Mouse (Mus musculus): ENCODE data around the gene Dlk2. TPM values are rescaled to one million over a fixed set of nuclear protein-coding genes. Genes with fewer than 3 reads are reported as not detected.

Dlk2 gene
- not detected for polyA plus RNA-seq (2017; shearing (Covaris generic))

GRCm38 (mm10) chr17:46297364-46298219 is at the start of gene Dlk2:
TSS of gene Dlk2 (plus strand) at chr17:46297421.

GRCm38 (mm10) chr17:46247512-46248188 is 49.6 kb upstream of the Dlk2 start, which contains the start of the genes Polr1c and Yipf3:
TSS of gene Polr1c (minus strand) at chr17:46248054.
TSS of gene Yipf3 (plus strand) at chr17:46248080.

GRCm38 (mm10) chr17:46253452-46254084 is 43.7 kb upstream of the Dlk2 start, which contains the start of gene Lrrc73:
TSS of gene Lrrc73 (plus strand) at chr17:46253531.

GRCm38 (mm10) chr17:46282483-46283123 is 14.6 kb upstream of the Dlk2 start, which contains the start of gene Tjap1:
TSS of gene Tjap1 (minus strand) at chr17:46283026.

GRCm38 (mm10) chr17:46327906-46328534 is 30.8 kb downstream of the Dlk2 start, which contains the start of gene Abcc10:
TSS of gene Abcc10 (minus strand) at chr17:46328352.

Other genes starting within 250 kb of the Dlk2 start
- 93.8 TPM for gene Mrps18a, start 186.4 kb upstream of the Dlk2 start, polyA plus RNA-seq (2017; shearing (Covaris generic))
- gene Rsph9, start 153.2 kb upstream of the Dlk2 start, polyA plus RNA-seq (2017; shearing (Covaris generic)) = 1.3 TPM
- gene Mad2l1bp, start 143.9 kb upstream of the Dlk2 start, polyA plus RNA-seq (2017; shearing (Covaris generic)) = 46.1 TPM
- 81.2 TPM for gene Gtpbp2, start 136.4 kb upstream of the Dlk2 start, polyA plus RNA-seq (2017; shearing (Covaris generic))
- gene Polh, start 94.8 kb upstream of the Dlk2 start, polyA plus RNA-seq (2017; shearing (Covaris generic)) = 5.2 TPM
- gene Xpo5, start 94.6 kb upstream of the Dlk2 start, polyA plus RNA-seq (2017; shearing (Covaris generic)) = 36.5 TPM
- 54.0 TPM for gene Polr1c, start 49.4 kb upstream of the Dlk2 start, polyA plus RNA-seq (2017; shearing (Covaris generic))
- 179 TPM for gene Yipf3, start 49.3 kb upstream of the Dlk2 start, polyA plus RNA-seq (2017; shearing (Covaris generic))
- gene Lrrc73, start 43.9 kb upstream of the Dlk2 start, polyA plus RNA-seq (2017; shearing (Covaris generic)) = not detected
- gene Tjap1, start 14.4 kb upstream of the Dlk2 start, polyA plus RNA-seq (2017; shearing (Covaris generic)) = 29.7 TPM
- 7.8 TPM for gene Abcc10, start 30.9 kb downstream of the Dlk2 start, polyA plus RNA-seq (2017; shearing (Covaris generic))
- 10.8 TPM for gene Zfp318, start 86.3 kb downstream of the Dlk2 start, polyA plus RNA-seq (2017; shearing (Covaris generic))
- not detected for gene Crip3, start 131.5 kb downstream of the Dlk2 start, polyA plus RNA-seq (2017; shearing (Covaris generic))
- not detected for gene Slc22a7, start 141.0 kb downstream of the Dlk2 start, polyA plus RNA-seq (2017; shearing (Covaris generic))
- gene Ttbk1, start 190.3 kb downstream of the Dlk2 start, polyA plus RNA-seq (2017; shearing (Covaris generic)) = 0.14 TPM
- gene Dnph1, start 199.3 kb downstream of the Dlk2 start, polyA plus RNA-seq (2017; shearing (Covaris generic)) = 5.4 TPM
- 6.2 TPM for gene Cul9, start 249.0 kb downstream of the Dlk2 start, polyA plus RNA-seq (2017; shearing (Covaris generic))

All from CD4-positive, CD25-positive, alpha-beta regulatory T cell (primary cell).